ENCODE assay signal across 29 mouse cellular contexts in genomic region chr2:94103758-94104157, GRCm38 (mm10). TPM values are rescaled to one million over a fixed set of nuclear protein-coding genes. Genes with fewer than 3 reads are reported as not detected.
DNase-seq lines count a peak whose midpoint lies in the region; ATAC-seq and TF ChIP-seq lines count a peak whose summit lies in the region.
"Had no signal": no experiment of that assay in that cellular context is flagged by ENCODE, and none has a peak within 500 bp of the region (broad histone marks: within the 10 kb centered on the region; RNA-seq: fewer than 3 reads in every experiment).

No protein-coding gene starts in this region.

- peak; percentile 34; the same call in 1 of the 2 replicates for ATAC-seq in forebrain, embryonic 14.5 days
- no peak; the same call in 1 of the 2 replicates for ATAC-seq in forebrain, embryonic 12.5 days (ENCODE audit: low FRiP score)
- ATAC-seq in monocyte, adult 5-6 weeks (replicated peaks; ENCODE audit: insufficient number of reproducible peaks, low FRiP score, low TSS enrichment, poor library complexity, severe bottlenecking) = no peak
- ATAC-seq: forebrain, postnatal 0 days; hindbrain, postnatal 0 days; inflammation-experienced regulatory T-cells, adult 6 months; intestine, embryonic 16.5 days had no signal

- no peak for TF ChIP-seq CTCF in layer of hippocampus, adult 2 months (conservative IDR thresholded peaks at IDR 0.05)
- no peak for TF ChIP-seq CTCF in cerebellum, adult 2 months (IDR thresholded peaks at IDR 0.05; ENCODE audit: borderline replicate concordance, insufficient read depth, low read depth, low read length)

- no peak overlapping the region for H3K4me2 ChIP-seq in forebrain, embryonic 14.5 days (ENCODE audit: low read length)
- no peak overlapping the region for H3K4me2 ChIP-seq in forebrain, embryonic 12.5 days
- H3K4me2 ChIP-seq: embryonic facial prominence, embryonic 12.5 days; embryonic facial prominence, embryonic 15.5 days; heart, embryonic 13.5 days; hindbrain, embryonic 14.5 days had no signal

- no peaks in the 10 kb centered on the region for H3K27me3 ChIP-seq in forebrain, embryonic 14.5 days (replicated peaks; ENCODE audit: control insufficient read depth, insufficient read depth, low read length)
- no peaks in the 10 kb centered on the region for H3K27me3 ChIP-seq in forebrain, embryonic 12.5 days
- no peaks in the 10 kb centered on the region for H3K27me3 ChIP-seq in cerebellum, adult 2 months (ENCODE audit: control insufficient read depth, insufficient read depth, low read length)
- H3K27me3 ChIP-seq: CH12.LX; embryonic facial prominence, embryonic 12.5 days; embryonic facial prominence, embryonic 15.5 days; heart, embryonic 13.5 days had no signal

- no peaks in the 10 kb centered on the region for H3K36me3 ChIP-seq in forebrain, embryonic 14.5 days (ENCODE audit: control insufficient read depth, insufficient read depth, low read length)
- H3K36me3 ChIP-seq in forebrain, embryonic 12.5 days (replicated peaks) = no peaks in the 10 kb centered on the region
- H3K36me3 ChIP-seq: embryonic facial prominence, embryonic 12.5 days; embryonic facial prominence, embryonic 15.5 days had no signal

- no peaks in the 10 kb centered on the region for H3K4me1 ChIP-seq in forebrain, embryonic 14.5 days (ENCODE audit: control insufficient read depth, insufficient read depth, low read length)
- H3K4me1 ChIP-seq in forebrain, embryonic 12.5 days = peaks cover 4% of the 10 kb centered on the region; the same call in 1 of the 2 replicates
- H3K4me1 ChIP-seq in cerebellum, adult 2 months (ENCODE audit: control insufficient read depth, insufficient read depth, low read length) = no peaks in the 10 kb centered on the region
- H3K4me1 ChIP-seq: embryonic facial prominence, embryonic 12.5 days; embryonic facial prominence, embryonic 15.5 days; heart, embryonic 10.5 days; heart, embryonic 13.5 days had no signal

- no peak for TF ChIP-seq POLR2A in cerebellum, adult 2 months (IDR thresholded peaks at IDR 0.05; ENCODE audit: borderline replicate concordance, insufficient read depth, low read length)

- DNase-seq in forebrain, embryonic 14.5 days (ENCODE audit: low spot score) = peak; percentile 38
- DNase-seq in layer of hippocampus, adult 9-11 months = peak; percentile 4
- DNase-seq in layer of hippocampus, adult 2 months (ENCODE audit: low spot score in 2 of 2) = no peak
- peak; percentile 33 for DNase-seq in brain, adult 2 months (ENCODE audit: low read depth, low spot score)
- DNase-seq in cerebellum, adult 2 months = no peak
- DNase-seq: adrenal gland, adult 2 months; adrenal gland, postnatal 14 days; B cell, adult 2 months; cerebellum, adult 18-20 months; cerebellum, adult 9-11 months; cerebellum, postnatal 25 days; forebrain, postnatal 0 days; gastrocnemius, postnatal 10 days; gastrocnemius, postnatal 36 days; heart, adult 2 months; heart, postnatal 14 days; heart, postnatal 4 days had no signal

- no peak overlapping the region for H3K4me3 ChIP-seq in forebrain, embryonic 14.5 days (ENCODE audit: low read depth, low read length)
- no peak overlapping the region for H3K4me3 ChIP-seq in forebrain, embryonic 12.5 days (replicated peaks)
- H3K4me3 ChIP-seq in layer of hippocampus, adult 2 months = no peak overlapping the region
- H3K4me3 ChIP-seq in cerebellum, adult 2 months (replicated peaks; ENCODE audit: insufficient read depth, low read depth, low read length) = no peak overlapping the region
- H3K4me3 ChIP-seq: embryonic facial prominence, embryonic 12.5 days; embryonic facial prominence, embryonic 15.5 days; heart, adult 2 months; heart, embryonic 10.5 days; heart, embryonic 13.5 days had no signal

- WGBS in forebrain, embryonic 14.5 days = 15% methylated on average over 2 of the region's 2 CpGs
- 60% methylated on average over 2 of the region's 2 CpGs for WGBS in forebrain, embryonic 12.5 days
- 95% methylated on average over 2 of the region's 2 CpGs for WGBS in cerebellum, adult 2 months

- no peak overlapping the region for H3K27ac ChIP-seq in forebrain, embryonic 14.5 days (ENCODE audit: low read depth, low read length)
- no peak overlapping the region for H3K27ac ChIP-seq in forebrain, embryonic 12.5 days
- no peak overlapping the region for H3K27ac ChIP-seq in layer of hippocampus, adult 2 months
- no peak overlapping the region for H3K27ac ChIP-seq in cerebellum, adult 2 months (ENCODE audit: insufficient read depth, low read length)
- H3K27ac ChIP-seq: embryonic facial prominence, embryonic 12.5 days; embryonic facial prominence, embryonic 15.5 days; heart, adult 2 months; heart, embryonic 10.5 days; heart, embryonic 13.5 days; hindbrain, embryonic 14.5 days; hindbrain, postnatal 0 days had no signal

- no peaks in the 10 kb centered on the region for H3K9me3 ChIP-seq in forebrain, embryonic 14.5 days (replicated peaks; ENCODE audit: control insufficient read depth, low read length)
- no peaks in the 10 kb centered on the region for H3K9me3 ChIP-seq in forebrain, embryonic 12.5 days
- H3K9me3 ChIP-seq: embryonic facial prominence, embryonic 12.5 days; embryonic facial prominence, embryonic 15.5 days; G1E; heart, embryonic 10.5 days; heart, embryonic 13.5 days had no signal

- no peak overlapping the region for H3K9ac ChIP-seq in forebrain, embryonic 14.5 days (ENCODE audit: low read length)
- no peak overlapping the region for H3K9ac ChIP-seq in forebrain, embryonic 12.5 days
- H3K9ac ChIP-seq: embryonic facial prominence, embryonic 12.5 days; embryonic facial prominence, embryonic 15.5 days; forebrain, postnatal 0 days; heart, embryonic 13.5 days; hindbrain, embryonic 14.5 days had no signal

RNA-seq across cellular contexts. Expression of gene Hsd17b12, which starts 54.0 kb away (rescaled TPM):
- polyA plus RNA-seq in forebrain, embryonic 14.5 days (2014; fragmentation: Nextera tagmentation; extraction: Ambion mirVana) = 129 and 143 TPM in 2 replicates
- 113 and 114 TPM in 2 replicates for polyA plus RNA-seq in forebrain, embryonic 12.5 days (2016; fragmentation: Nextera tagmentation; extraction: Ambion mirVana)
- total RNA-seq in layer of hippocampus, adult 2 months (2021) = 10 to 100 TPM; 65.2 to 66.5 TPM
- 67.9 to 97.6 TPM (median 87.9 TPM) in 3 replicates for total RNA-seq in monocyte, adult 5-6 weeks (2017)
- polyA plus RNA-seq in cerebellum, adult 2 months (2012; rRNA removed) = 83.0 and 89.1 TPM in 2 replicates

Comparison
In these comparisons a context has a peak if more than half of its experiments do, and no peak if none do; other contexts are left out.
1. DNase-seq: peak in forebrain, embryonic 14.5 days (single experiment), layer of hippocampus, adult 9-11 months (single experiment) and brain, adult 2 months (single experiment); none in layer of hippocampus, adult 2 months (0 of 2) and cerebellum, adult 2 months (0 of 2).